Mouse (Mus musculus) liver, embryonic 14.5 days (tissue): ENCODE measurements at regions not wholly inside any gene's neighbourhood (a gene's known extent, or its start where the extent isn't known, plus 50 kb on each side); places are given as distances from the start of the nearest gene placed in this dataset.

ENCODE experiments used
- CTCF ChIP-seq: IDR thresholded peaks from 2 replicates; pipeline ENCODE4 v1.5.1; 2016; ENCODE audit warnings: antibody characterized with exemption, low read depth, control low read depth
- EP300 ChIP-seq: IDR thresholded peaks from 2 replicates; pipeline ENCODE4 v1.6.1; 2016; ENCODE audit warnings: antibody characterized with exemption, low read depth

- TF ChIP-seq CTCF, result no peak
- TF ChIP-seq EP300, result no peak
Measured at GRCm38 (mm10) chr5:54238646-54239167, 240.4 kb downstream of the Stim2 start.
